In the genomic region with DNA sequence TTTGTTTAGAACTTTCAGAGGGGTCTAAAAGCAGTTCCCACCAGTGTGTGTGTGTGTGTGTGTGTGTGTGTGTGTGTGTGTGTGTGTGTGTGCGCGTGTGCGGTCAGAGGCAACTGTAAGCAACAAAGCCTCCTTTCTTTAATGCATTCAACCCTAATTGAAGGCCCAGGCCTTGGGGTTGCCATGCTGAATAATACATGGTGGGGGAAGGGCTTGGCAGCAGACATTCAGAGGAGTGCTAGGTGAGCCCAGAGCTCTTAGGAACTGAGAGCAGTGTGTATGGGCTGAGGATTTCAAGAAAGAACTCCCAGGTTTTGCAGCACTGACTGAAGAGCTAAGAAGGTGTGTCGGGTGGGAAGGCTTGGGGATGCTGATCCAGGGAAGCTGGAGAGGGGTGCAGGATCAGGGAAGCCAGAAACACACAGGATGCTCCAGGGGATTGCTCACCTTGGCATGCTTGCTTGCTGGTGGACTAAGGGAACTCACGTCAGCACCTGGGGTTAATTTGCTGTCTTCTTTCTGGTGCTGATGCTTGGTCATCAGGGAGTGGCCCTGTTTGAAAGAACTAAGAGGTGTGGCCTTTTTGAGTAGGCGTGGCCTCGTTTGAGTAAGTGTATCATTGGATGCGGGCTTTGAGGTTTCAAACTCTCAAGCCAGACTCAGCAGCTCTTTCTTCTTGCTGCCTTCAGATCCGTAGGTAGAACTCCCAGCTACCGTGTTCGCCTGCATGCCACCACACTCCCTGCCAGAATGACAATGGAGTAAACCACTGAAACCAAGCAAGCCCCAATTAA, we compare ENCODE assay signal across 15 mouse cellular contexts.
A peak's percentile ranks its signal among the peaks of the same experiment; 100 is the strongest.
DNase-seq lines count a peak whose midpoint lies in the region; ATAC-seq and TF ChIP-seq lines count a peak whose summit lies in the region.
"Had no signal": no experiment of that assay in that cellular context is flagged by ENCODE, and none has a peak within 500 bp of the region (broad histone marks: within the 10 kb centered on the region; RNA-seq: fewer than 3 reads in every experiment).

No protein-coding gene starts in this region.

- 0 out of 2 replicates have a peak, but pooled peaks cover 3% of the 10 kb centered on the region for H3K36me3 ChIP-seq in kidney, embryonic 15.5 days
- no peaks in the 10 kb centered on the region for H3K36me3 ChIP-seq in kidney, adult 2 months (ENCODE audit: control insufficient read depth, insufficient read depth, low read length)
- 0 out of 2 replicates have a peak, but pooled peaks cover 3% of the 10 kb centered on the region for H3K36me3 ChIP-seq in embryonic facial prominence, embryonic 10.5 days (replicated peaks)
- H3K36me3 ChIP-seq in hindbrain, embryonic 11.5 days (ENCODE audit: control insufficient read depth, insufficient read depth, low read length), result no peaks in the 10 kb centered on the region
- no peaks in the 10 kb centered on the region for H3K36me3 ChIP-seq in midbrain, embryonic 14.5 days (ENCODE audit: control insufficient read depth, insufficient read depth, low read length)
- H3K36me3 ChIP-seq: liver, embryonic 15.5 days had no signal

- no peaks in the 10 kb centered on the region for H3K27me3 ChIP-seq in kidney, embryonic 15.5 days
- no peaks in the 10 kb centered on the region for H3K27me3 ChIP-seq in kidney, adult 2 months (replicated peaks; ENCODE audit: control insufficient read depth, insufficient read depth, low read length)
- H3K27me3 ChIP-seq in embryonic facial prominence, embryonic 10.5 days (replicated peaks; ENCODE audit: low read depth, poor library complexity, severe bottlenecking), result no peaks in the 10 kb centered on the region
- no peaks in the 10 kb centered on the region for H3K27me3 ChIP-seq in hindbrain, embryonic 11.5 days (ENCODE audit: control insufficient read depth, insufficient read depth, low read length)
- no peaks in the 10 kb centered on the region for H3K27me3 ChIP-seq in midbrain, embryonic 14.5 days (ENCODE audit: control insufficient read depth, insufficient read depth, low read length)
- H3K27me3 ChIP-seq: liver, embryonic 15.5 days had no signal

- WGBS in kidney, embryonic 15.5 days, result 83% methylated on average over 11 of the region's 11 CpGs
- 87% methylated on average over 11 of the region's 11 CpGs for WGBS in kidney, adult 2 months
- WGBS in embryonic facial prominence, embryonic 10.5 days, result 73% methylated on average over 11 of the region's 11 CpGs
- WGBS in hindbrain, embryonic 11.5 days, result 74% methylated on average over 11 of the region's 11 CpGs
- 59% methylated on average over 11 of the region's 11 CpGs for WGBS in midbrain, embryonic 14.5 days

- ATAC-seq in kidney, embryonic 15.5 days (replicated peaks; ENCODE audit: low FRiP score), result no peak
- peak; percentile 81 for ATAC-seq in hindbrain, embryonic 11.5 days (ENCODE audit: low FRiP score)
- ATAC-seq in midbrain, embryonic 14.5 days (ENCODE audit: low FRiP score, low TSS enrichment), result peak; percentile 57; the same call in 1 of the 2 replicates

- H3K4me1 ChIP-seq in kidney, embryonic 15.5 days, result peaks cover 74% of the 10 kb centered on the region
- H3K4me1 ChIP-seq in kidney, adult 2 months (ENCODE audit: control insufficient read depth, insufficient read depth, low read length), result peaks cover 14% of the 10 kb centered on the region
- H3K4me1 ChIP-seq in embryonic facial prominence, embryonic 10.5 days, result peaks cover 76% of the 10 kb centered on the region
- H3K4me1 ChIP-seq in hindbrain, embryonic 11.5 days (replicated peaks; ENCODE audit: control insufficient read depth, insufficient read depth, low read length), result peaks cover 12% of the 10 kb centered on the region; the same call in 1 of the 2 replicates
- H3K4me1 ChIP-seq in midbrain, embryonic 14.5 days (ENCODE audit: control insufficient read depth, insufficient read depth, low read length), result peaks cover 9% of the 10 kb centered on the region

- no peak overlapping the region for H3K9ac ChIP-seq in kidney, embryonic 15.5 days
- H3K9ac ChIP-seq in hindbrain, embryonic 11.5 days (ENCODE audit: low read depth, low read length), result no peak overlapping the region
- 0 out of 2 replicates have a peak overlapping the region, but pooled peaks have one; percentile 9 for H3K9ac ChIP-seq in midbrain, embryonic 14.5 days (replicated peaks; ENCODE audit: low read length)
- H3K9ac ChIP-seq: liver, embryonic 15.5 days had no signal

- H3K9me3 ChIP-seq in kidney, embryonic 15.5 days (replicated peaks), result no peaks in the 10 kb centered on the region
- H3K9me3 ChIP-seq in embryonic facial prominence, embryonic 10.5 days, result no peaks in the 10 kb centered on the region
- no peaks in the 10 kb centered on the region for H3K9me3 ChIP-seq in hindbrain, embryonic 11.5 days (ENCODE audit: control insufficient read depth, low read length)
- no peaks in the 10 kb centered on the region for H3K9me3 ChIP-seq in midbrain, embryonic 14.5 days (ENCODE audit: control insufficient read depth, low read length)
- H3K9me3 ChIP-seq: liver, embryonic 15.5 days had no signal

- no peak for DNase-seq in kidney, adult 2 months
- no peak for DNase-seq in embryonic facial prominence, embryonic 10.5 days (ENCODE audit: low spot score)
- peak; percentile 55 for DNase-seq in hindbrain, embryonic 11.5 days (ENCODE audit: low spot score)
- peak; percentile 64 for DNase-seq in midbrain, embryonic 14.5 days
- no peak for DNase-seq in right cerebral cortex, adult 18-20 months
- no peak for DNase-seq in adrenal gland, postnatal 25 days
- DNase-seq in right cerebral cortex, postnatal 4 days, result no peak
- DNase-seq: cerebellum, postnatal 36 days; heart, postnatal 10 days; kidney, adult 8-10 months; spleen, adult 18-20 months; thymus, adult 18-20 months had no signal

- no peak for TF ChIP-seq POLR2A in kidney, adult 2 months (IDR thresholded peaks at IDR 0.05; ENCODE audit: low read depth, low read length)

- H3K4me3 ChIP-seq in kidney, embryonic 15.5 days (replicated peaks), result no peak overlapping the region
- H3K4me3 ChIP-seq in kidney, adult 2 months (ENCODE audit: insufficient read depth, low read depth, low read length), result no peak overlapping the region
- H3K4me3 ChIP-seq in embryonic facial prominence, embryonic 10.5 days, result no peak overlapping the region
- no peak overlapping the region for H3K4me3 ChIP-seq in hindbrain, embryonic 11.5 days (ENCODE audit: low read depth, low read length)
- no peak overlapping the region for H3K4me3 ChIP-seq in midbrain, embryonic 14.5 days (replicated peaks; ENCODE audit: low read depth, low read length)
- H3K4me3 ChIP-seq: liver, embryonic 15.5 days had no signal

- no peak overlapping the region for H3K4me2 ChIP-seq in kidney, embryonic 15.5 days
- no peak overlapping the region for H3K4me2 ChIP-seq in hindbrain, embryonic 11.5 days (replicated peaks; ENCODE audit: low read depth, low read length)
- H3K4me2 ChIP-seq in midbrain, embryonic 14.5 days (ENCODE audit: low read length), result no peak overlapping the region
- H3K4me2 ChIP-seq: liver, embryonic 15.5 days had no signal

- TF ChIP-seq CTCF in kidney, adult 2 months (conservative IDR thresholded peaks at IDR 0.05; ENCODE audit: insufficient read depth, insufficient read length, low read depth, low read length), result no peak

- peak overlapping the region; percentile 38; the same call in 1 of the 2 replicates for H3K27ac ChIP-seq in kidney, embryonic 15.5 days
- H3K27ac ChIP-seq in kidney, adult 2 months (ENCODE audit: insufficient read depth, low read depth, low read length), result no peak overlapping the region
- H3K27ac ChIP-seq in embryonic facial prominence, embryonic 10.5 days (replicated peaks), result peak overlapping the region; percentile 41
- H3K27ac ChIP-seq in hindbrain, embryonic 11.5 days (ENCODE audit: low read depth, low read length), result no peak overlapping the region
- no peak overlapping the region; the same call in 1 of the 2 replicates for H3K27ac ChIP-seq in midbrain, embryonic 14.5 days (replicated peaks; ENCODE audit: low read depth, low read length)
- H3K27ac ChIP-seq: liver, embryonic 15.5 days; macrophage had no signal

Comparison
In these comparisons a context has a peak if more than half of its experiments do, and no peak if none do; other contexts are left out.
1. H3K27ac ChIP-seq: peak in kidney, embryonic 15.5 days (single experiment) and embryonic facial prominence, embryonic 10.5 days (single experiment); none in kidney, adult 2 months (single experiment), hindbrain, embryonic 11.5 days (single experiment) and midbrain, embryonic 14.5 days (single experiment).
2. DNase-seq: peak in hindbrain, embryonic 11.5 days (single experiment) and midbrain, embryonic 14.5 days (single experiment); none in kidney, adult 2 months (single experiment), embryonic facial prominence, embryonic 10.5 days (single experiment), right cerebral cortex, adult 18-20 months (single experiment), adrenal gland, postnatal 25 days (single experiment) and right cerebral cortex, postnatal 4 days (single experiment).